Mouse (Mus musculus): ENCODE data around the gene Cryge. TPM values are rescaled to one million over a fixed set of nuclear protein-coding genes. Genes with fewer than 3 reads are reported as not detected.

Gene Cryge
- polyA plus RNA-seq, 1 experiment from 2014 or later: not detected

- Histone ChIP-seq H3K36me3 (ENCODE audit: control insufficient read depth, insufficient read depth, low read length) (no peaks in the 10 kb centered on the region), H3K27me3 (ENCODE audit: control insufficient read depth, insufficient read depth, low read length) (no peaks in the 10 kb centered on the region), H3K9me3 (ENCODE audit: control insufficient read depth, low read length) (no peaks in the 10 kb centered on the region), H3K4me3 (ENCODE audit: control insufficient read depth in 1 of 2, insufficient read depth in 1 of 2, low read depth in 1 of 2, low read length in 2 of 2) (no peak overlapping the region), H3K9ac (ENCODE audit: low read length) (no peak overlapping the region), H3K4me1 (ENCODE audit: control insufficient read depth in 2 of 2, insufficient read depth in 2 of 2, low read length in 2 of 2) (no peaks in the 10 kb centered on the region; a peak in 1 of 4 replicates), H3K27ac (replicated peaks in 1 of 2; ENCODE audit: control insufficient read depth in 1 of 2, insufficient read depth in 1 of 2, low read depth in 2 of 2, low read length in 2 of 2) (no peak overlapping the region), H3K4me2 (ENCODE audit: low read length) (no peak overlapping the region)
- ATAC-seq (ENCODE audit: insufficient number of reproducible peaks, insufficient read depth, low FRiP score, low read depth): no peak
- 83% methylated on average over 2 of the region's 2 CpGs for WGBS
Observed at GRCm38 (mm10) chr1:65043433-65043832, 7.5 kb downstream of the Cryge start.

- Histone ChIP-seq H3K27me3 (ENCODE audit: control insufficient read depth, insufficient read depth, low read length) (no peaks in the 10 kb centered on the region), H3K9me3 (ENCODE audit: control insufficient read depth, low read length) (no peaks in the 10 kb centered on the region), H3K9ac (ENCODE audit: low read length) (no peak overlapping the region), H3K36me3 (ENCODE audit: control insufficient read depth, insufficient read depth, low read length) (no peaks in the 10 kb centered on the region), H3K4me3 (ENCODE audit: control insufficient read depth in 1 of 2, insufficient read depth in 1 of 2, low read depth in 1 of 2, low read length in 2 of 2) (no peak overlapping the region), H3K4me2 (ENCODE audit: low read length) (no peak overlapping the region), H3K27ac (replicated peaks in 1 of 2; ENCODE audit: control insufficient read depth in 1 of 2, insufficient read depth in 1 of 2, low read depth in 2 of 2, low read length in 2 of 2) (no peak overlapping the region), H3K4me1 (ENCODE audit: control insufficient read depth in 2 of 2, insufficient read depth in 2 of 2, low read length in 2 of 2) (no peaks in the 10 kb centered on the region; a peak in 1 of 4 replicates)
- 84% methylated on average over 3 of the region's 3 CpGs for WGBS
- ATAC-seq (ENCODE audit: insufficient number of reproducible peaks, insufficient read depth, low FRiP score, low read depth): no peak
Observed at GRCm38 (mm10) chr1:65041837-65042236, 9.1 kb downstream of the Cryge start.

- Histone ChIP-seq H3K9me3 (ENCODE audit: control insufficient read depth, low read length) (no peaks in the 10 kb centered on the region), H3K4me1 (ENCODE audit: control insufficient read depth in 2 of 2, insufficient read depth in 2 of 2, low read length in 2 of 2) (no peaks in the 10 kb centered on the region; a peak in 1 of 4 replicates), H3K9ac (ENCODE audit: low read length) (no peak overlapping the region), H3K27me3 (ENCODE audit: control insufficient read depth, insufficient read depth, low read length) (no peaks in the 10 kb centered on the region), H3K27ac (replicated peaks in 1 of 2; ENCODE audit: control insufficient read depth in 1 of 2, insufficient read depth in 1 of 2, low read depth in 2 of 2, low read length in 2 of 2) (no peak overlapping the region), H3K4me2 (ENCODE audit: low read length) (no peak overlapping the region), H3K36me3 (ENCODE audit: control insufficient read depth, insufficient read depth, low read length) (no peaks in the 10 kb centered on the region), H3K4me3 (ENCODE audit: control insufficient read depth in 1 of 2, insufficient read depth in 1 of 2, low read depth in 1 of 2, low read length in 2 of 2) (no peak overlapping the region)
- WGBS: 71% methylated on average over 6 of the region's 6 CpGs
- ATAC-seq (ENCODE audit: insufficient number of reproducible peaks, insufficient read depth, low FRiP score, low read depth): no peak
Observed at GRCm38 (mm10) chr1:65040806-65041205, 10.1 kb downstream of the Cryge start.

GRCm38 (mm10) chr1:65039679-65040078 is 11.3 kb downstream of the Cryge start:
- ATAC-seq (ENCODE audit: insufficient number of reproducible peaks, insufficient read depth, low FRiP score, low read depth): no peak

GRCm38 (mm10) chr1:65037542-65037941 is 13.4 kb downstream of the Cryge start:
- H3K27ac ChIP-seq (replicated peaks in 1 of 2; ENCODE audit: control insufficient read depth in 1 of 2, insufficient read depth in 1 of 2, low read depth in 2 of 2, low read length in 2 of 2): no peak overlapping the region
- no peak overlapping the region for H3K4me2 ChIP-seq (ENCODE audit: low read length)
- H3K9ac ChIP-seq (ENCODE audit: low read length): no peak overlapping the region
- H3K4me3 ChIP-seq (ENCODE audit: control insufficient read depth in 1 of 2, insufficient read depth in 1 of 2, low read depth in 1 of 2, low read length in 2 of 2): no peak overlapping the region
- H3K36me3 ChIP-seq (ENCODE audit: control insufficient read depth, insufficient read depth, low read length): no peaks in the 10 kb centered on the region
- H3K27me3 ChIP-seq (ENCODE audit: control insufficient read depth, insufficient read depth, low read length): no peaks in the 10 kb centered on the region
- no peaks in the 10 kb centered on the region; a peak in 1 of 4 replicates for H3K4me1 ChIP-seq (ENCODE audit: control insufficient read depth in 2 of 2, insufficient read depth in 2 of 2, low read length in 2 of 2)
- ATAC-seq (ENCODE audit: insufficient number of reproducible peaks, insufficient read depth, low FRiP score, low read depth): no peak
- no peaks in the 10 kb centered on the region for H3K9me3 ChIP-seq (ENCODE audit: control insufficient read depth, low read length)
- 57% methylated on average over 2 of the region's 2 CpGs for whole genome bisulfite sequencing

More at GRCm38 (mm10) chr1:65039679-65040078, 11.3 kb downstream of the Cryge start:
- Histone ChIP-seq H3K36me3 (ENCODE audit: control insufficient read depth, insufficient read depth, low read length) (no peaks in the 10 kb centered on the region), H3K4me2 (ENCODE audit: low read length) (no peak overlapping the region), H3K9me3 (ENCODE audit: control insufficient read depth, low read length) (no peaks in the 10 kb centered on the region), H3K4me1 (ENCODE audit: control insufficient read depth in 2 of 2, insufficient read depth in 2 of 2, low read length in 2 of 2) (no peaks in the 10 kb centered on the region; a peak in 1 of 4 replicates), H3K27ac (replicated peaks in 1 of 2; ENCODE audit: control insufficient read depth in 1 of 2, insufficient read depth in 1 of 2, low read depth in 2 of 2, low read length in 2 of 2) (no peak overlapping the region), H3K4me3 (ENCODE audit: control insufficient read depth in 1 of 2, insufficient read depth in 1 of 2, low read depth in 1 of 2, low read length in 2 of 2) (no peak overlapping the region), H3K27me3 (ENCODE audit: control insufficient read depth, insufficient read depth, low read length) (no peaks in the 10 kb centered on the region), H3K9ac (ENCODE audit: low read length) (no peak overlapping the region)
- WGBS: 80% methylated on average over 3 of the region's 3 CpGs

GRCm38 (mm10) chr1:65035513-65035912 is 15.4 kb downstream of the Cryge start:
- Histone ChIP-seq H3K4me3 (ENCODE audit: control insufficient read depth in 1 of 2, insufficient read depth in 1 of 2, low read depth in 1 of 2, low read length in 2 of 2) (no peak overlapping the region), H3K36me3 (ENCODE audit: control insufficient read depth, insufficient read depth, low read length) (no peaks in the 10 kb centered on the region), H3K27me3 (ENCODE audit: control insufficient read depth, insufficient read depth, low read length) (no peaks in the 10 kb centered on the region), H3K4me1 (ENCODE audit: control insufficient read depth in 2 of 2, insufficient read depth in 2 of 2, low read length in 2 of 2) (no peaks in the 10 kb centered on the region), H3K9me3 (ENCODE audit: control insufficient read depth, low read length) (no peaks in the 10 kb centered on the region), H3K27ac (replicated peaks in 1 of 2; ENCODE audit: control insufficient read depth in 1 of 2, insufficient read depth in 1 of 2, low read depth in 2 of 2, low read length in 2 of 2) (no peak overlapping the region), H3K9ac (ENCODE audit: low read length) (no peak overlapping the region), H3K4me2 (ENCODE audit: low read length) (no peak overlapping the region)
- no peak for ATAC-seq (ENCODE audit: insufficient number of reproducible peaks, insufficient read depth, low FRiP score, low read depth)
- WGBS: 34% methylated on average over 3 of the region's 3 CpGs

GRCm38 (mm10) chr1:65032641-65033040 is 18.3 kb downstream of the Cryge start, which contains the start of gene Akr1cl:
Akr1cl (minus strand) TSS chr1:65032759.
- no peak within 1 kb of the TSS for H3K4me2 ChIP-seq (ENCODE audit: low read length)
- H3K27ac ChIP-seq (replicated peaks in 1 of 2; ENCODE audit: control insufficient read depth in 1 of 2, insufficient read depth in 1 of 2, low read depth in 2 of 2, low read length in 2 of 2): no peak within 1 kb of the TSS
- no peak within 1 kb of the TSS for H3K9ac ChIP-seq (ENCODE audit: low read length)
- no peaks in the 10 kb centered on the region for H3K27me3 ChIP-seq (ENCODE audit: control insufficient read depth, insufficient read depth, low read length)
- no peak within 1 kb of the TSS for H3K4me3 ChIP-seq (ENCODE audit: control insufficient read depth in 1 of 2, insufficient read depth in 1 of 2, low read depth in 1 of 2, low read length in 2 of 2)
- no peaks in the 10 kb centered on the region; a peak in 1 of 4 replicates for H3K4me1 ChIP-seq (ENCODE audit: control insufficient read depth in 2 of 2, insufficient read depth in 2 of 2, low read length in 2 of 2)
- H3K9me3 ChIP-seq (ENCODE audit: control insufficient read depth, low read length): no peaks in the 10 kb centered on the region
- no peaks in the 10 kb centered on the region for H3K36me3 ChIP-seq (ENCODE audit: control insufficient read depth, insufficient read depth, low read length)
- ATAC-seq (ENCODE audit: insufficient number of reproducible peaks, insufficient read depth, low FRiP score, low read depth): no peak

- Histone ChIP-seq H3K9me3 (ENCODE audit: control insufficient read depth, low read length) (no peaks in the 10 kb centered on the region), H3K4me1 (ENCODE audit: control insufficient read depth in 2 of 2, insufficient read depth in 2 of 2, low read length in 2 of 2) (no peaks in the 10 kb centered on the region; a peak in 1 of 4 replicates), H3K9ac (ENCODE audit: low read length) (no peak overlapping the region), H3K4me2 (ENCODE audit: low read length) (no peak overlapping the region), H3K36me3 (ENCODE audit: control insufficient read depth, insufficient read depth, low read length) (no peaks in the 10 kb centered on the region), H3K4me3 (ENCODE audit: control insufficient read depth in 1 of 2, insufficient read depth in 1 of 2, low read depth in 1 of 2, low read length in 2 of 2) (no peak overlapping the region), H3K27me3 (ENCODE audit: control insufficient read depth, insufficient read depth, low read length) (no peaks in the 10 kb centered on the region), H3K27ac (replicated peaks in 1 of 2; ENCODE audit: control insufficient read depth in 1 of 2, insufficient read depth in 1 of 2, low read depth in 2 of 2, low read length in 2 of 2) (no peak overlapping the region)
- no peak for ATAC-seq (ENCODE audit: insufficient number of reproducible peaks, insufficient read depth, low FRiP score, low read depth)
- 61% methylated on average over 9 of the region's 9 CpGs for WGBS
Observed at GRCm38 (mm10) chr1:65028206-65028605, 22.7 kb downstream of the Cryge start.
